14 mouse cellular contexts compared by ENCODE assay signal in the genomic region with DNA sequence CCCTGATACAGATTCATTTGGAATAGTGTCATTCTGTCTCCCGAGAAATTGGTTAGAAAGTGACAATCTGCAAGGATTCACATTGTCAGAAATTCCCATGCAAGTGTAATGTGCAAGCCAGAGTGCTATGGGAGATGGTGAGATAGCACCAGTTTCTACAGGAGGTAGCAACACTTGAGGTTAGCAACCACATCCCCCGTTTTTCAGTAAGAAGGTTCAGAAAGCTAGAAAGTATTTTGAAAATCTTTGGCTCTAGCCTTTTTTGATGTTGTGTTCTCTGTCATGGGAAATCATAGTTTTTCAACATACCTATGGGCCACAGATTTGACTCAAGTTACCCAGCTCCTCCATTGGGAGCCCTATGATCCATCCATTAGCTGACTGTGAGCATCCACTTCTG. TPM values are rescaled to one million over a fixed set of nuclear protein-coding genes. Genes with fewer than 3 reads are reported as not detected.
DNase-seq lines count a peak whose midpoint lies in the region.
"Had no signal": no experiment of that assay in that cellular context is flagged by ENCODE, and none has a peak within 500 bp of the region (broad histone marks: within the 10 kb centered on the region; RNA-seq: fewer than 3 reads in every experiment).

No protein-coding gene starts in this region.

- DNase-seq in thymus, postnatal 25 days: peak; percentile 3
- DNase-seq in thymus, postnatal 14 days: no peak
- DNase-seq in T-cell, adult 2 months (ENCODE audit: low spot score): peak; percentile 46
- peak; percentile 51 for DNase-seq in naive thymus-derived CD4-positive, alpha-beta T cell, adult 2 months (ENCODE audit: low read depth)
- DNase-seq in right cerebral cortex, adult 2 months (ENCODE audit: low spot score in 2 of 2): no peak
- no peak for DNase-seq in adrenal gland, adult 8-10 months
- DNase-seq: adrenal gland, adult 2 months; cerebellum, adult 8-10 months; cerebellum, postnatal 25 days; heart, adult 2 months; kidney, adult 2 months; kidney, postnatal 36 days; lung, adult 2 months; lung, postnatal 10 days had no signal

RNA-seq across cellular contexts. Expression of a gene that starts 5.6 kb away (rescaled TPM):
- total RNA-seq in adrenal gland, adult 8-10 months (2022): 10 to 100 TPM; 19.6 to 37.8 (median 29.9) TPM

Comparison
In these comparisons a context has a peak if more than half of its experiments do, and no peak if none do; other contexts are left out.
1. DNase-seq: peak in thymus, postnatal 25 days (single experiment), T-cell, adult 2 months (single experiment) and naive thymus-derived CD4-positive, alpha-beta T cell, adult 2 months (single experiment); none in thymus, postnatal 14 days (single experiment), right cerebral cortex, adult 2 months (0 of 2) and adrenal gland, adult 8-10 months (single experiment).